In genomic region chr4:86352121-86352520, GRCm38 (mm10) we compare ENCODE assay signal across 29 mouse cellular contexts.
DNase-seq lines count a peak whose midpoint lies in the region; ATAC-seq and TF ChIP-seq lines count a peak whose summit lies in the region.
"Had no signal": no experiment of that assay in that cellular context is flagged by ENCODE, and none has a peak within 500 bp of the region (broad histone marks: within the 10 kb centered on the region; RNA-seq: fewer than 3 reads in every experiment).

No protein-coding gene starts in this region.

- no peaks in the 10 kb centered on the region for H3K9me3 ChIP-seq in heart, embryonic 16.5 days (replicated peaks; ENCODE audit: control insufficient read depth, low read length)
- H3K9me3 ChIP-seq in heart, embryonic 10.5 days: no peaks in the 10 kb centered on the region
- H3K9me3 ChIP-seq in kidney, embryonic 15.5 days (replicated peaks): no peaks in the 10 kb centered on the region
- no peaks in the 10 kb centered on the region for H3K9me3 ChIP-seq in lung, postnatal 0 days (ENCODE audit: low read length)
- H3K9me3 ChIP-seq: embryonic facial prominence, embryonic 12.5 days; hindbrain, embryonic 13.5 days; lung, embryonic 15.5 days had no signal

- no peak for TF ChIP-seq POLR2A in embryonic fibroblast, embryonic 13.5 days (IDR thresholded peaks at IDR 0.05; ENCODE audit: low read depth, low read length)

- no peak for TF ChIP-seq CTCF in lung, postnatal 0 days (IDR thresholded peaks at IDR 0.05)
- no peak for TF ChIP-seq CTCF in embryonic fibroblast, embryonic 13.5 days (IDR thresholded peaks at IDR 0.05; ENCODE audit: borderline replicate concordance, insufficient read depth, low read length)

- 0 out of 2 replicates have a peak overlapping the region, but pooled peaks have one; percentile 2 for H3K27ac ChIP-seq in heart, embryonic 16.5 days (ENCODE audit: low read length)
- H3K27ac ChIP-seq in heart, embryonic 10.5 days: no peak overlapping the region
- H3K27ac ChIP-seq in kidney, embryonic 15.5 days: peak overlapping the region; percentile 70
- H3K27ac ChIP-seq in lung, postnatal 0 days (ENCODE audit: low read length): no peak overlapping the region
- peak overlapping the region; percentile 68; the same call in 1 of the 2 replicates for H3K27ac ChIP-seq in embryonic fibroblast, embryonic 13.5 days (ENCODE audit: insufficient read depth, low read length)
- H3K27ac ChIP-seq: embryonic facial prominence, embryonic 12.5 days; hindbrain, embryonic 13.5 days; liver, embryonic 14.5 days; lung, embryonic 15.5 days had no signal

- no peak for DNase-seq in heart, embryonic 10.5 days (ENCODE audit: low spot score)
- DNase-seq in kidney, postnatal 4 days: no peak
- peak; percentile 19 for DNase-seq in lung, postnatal 0 days (ENCODE audit: low spot score)
- DNase-seq in lung, postnatal 10 days: no peak
- DNase-seq: adrenal gland, postnatal 14 days; cerebellum, adult 11 months; cerebellum, adult 9-10 months; cerebellum, postnatal 36 days; forebrain, postnatal 0 days; gastrocnemius, postnatal 14 days; heart, adult 11 months; heart, postnatal 4 days; layer of hippocampus, postnatal 36 days; left cerebral cortex, postnatal 4 days; liver; right cerebral cortex, postnatal 25 days; thymus, adult 2 months; thymus, postnatal 36 days had no signal

- ATAC-seq in heart, embryonic 16.5 days (replicated peaks; ENCODE audit: extremely low read depth, insufficient read depth, low FRiP score): no peak
- ATAC-seq in kidney, embryonic 15.5 days (replicated peaks; ENCODE audit: low FRiP score): no peak
- no peak for ATAC-seq in lung, postnatal 0 days
- no peak for ATAC-seq in inflammation-experienced regulatory T-cells, adult 6 months
- ATAC-seq: forebrain, postnatal 0 days; midbrain, embryonic 16.5 days had no signal

- 0 out of 2 replicates have a peak, but pooled peaks cover 2% of the 10 kb centered on the region for H3K4me1 ChIP-seq in heart, embryonic 16.5 days (ENCODE audit: control insufficient read depth, insufficient read depth, low read length)
- no peaks in the 10 kb centered on the region for H3K4me1 ChIP-seq in heart, embryonic 10.5 days
- H3K4me1 ChIP-seq in kidney, embryonic 15.5 days: peaks cover 5% of the 10 kb centered on the region; the same call in 1 of the 2 replicates
- no peaks in the 10 kb centered on the region for H3K4me1 ChIP-seq in lung, postnatal 0 days (ENCODE audit: insufficient read depth, low read depth, low read length)
- peaks cover 2% of the 10 kb centered on the region; the same call in 1 of the 2 replicates for H3K4me1 ChIP-seq in embryonic fibroblast, embryonic 13.5 days (ENCODE audit: control insufficient read depth, insufficient read depth, low read length)
- H3K4me1 ChIP-seq: embryonic facial prominence, embryonic 12.5 days; hindbrain, embryonic 13.5 days had no signal

- H3K9ac ChIP-seq in heart, embryonic 16.5 days (ENCODE audit: low read length): no peak overlapping the region
- H3K9ac ChIP-seq in kidney, embryonic 15.5 days: no peak overlapping the region
- H3K9ac ChIP-seq in lung, postnatal 0 days (replicated peaks; ENCODE audit: low read depth): no peak overlapping the region
- H3K9ac ChIP-seq: embryonic facial prominence, embryonic 12.5 days; forebrain, postnatal 0 days; hindbrain, embryonic 13.5 days; liver, embryonic 14.5 days; lung, embryonic 15.5 days had no signal

- no peak overlapping the region for H3K4me3 ChIP-seq in heart, embryonic 16.5 days (ENCODE audit: low read length)
- no peak overlapping the region for H3K4me3 ChIP-seq in heart, embryonic 10.5 days
- H3K4me3 ChIP-seq in kidney, embryonic 15.5 days (replicated peaks): no peak overlapping the region
- no peak overlapping the region for H3K4me3 ChIP-seq in lung, postnatal 0 days (ENCODE audit: low read depth, low read length)
- no peak overlapping the region; the same call in 1 of the 2 replicates for H3K4me3 ChIP-seq in embryonic fibroblast, embryonic 13.5 days (ENCODE audit: insufficient read depth, low read length)
- H3K4me3 ChIP-seq: embryonic facial prominence, embryonic 12.5 days; erythroblast, embryonic 14.5 days; hindbrain, embryonic 13.5 days; lung, embryonic 15.5 days had no signal

- no peak for TF ChIP-seq EP300 in lung, postnatal 0 days (IDR thresholded peaks at IDR 0.05)

- 58% methylated on average over 4 of the region's 4 CpGs for WGBS in heart, embryonic 16.5 days
- WGBS in heart, embryonic 10.5 days: 83% methylated on average over 4 of the region's 4 CpGs
- 45% methylated on average over 4 of the region's 4 CpGs for WGBS in kidney, embryonic 15.5 days
- 30% methylated on average over 4 of the region's 4 CpGs for WGBS in lung, postnatal 0 days

- 0 out of 2 replicates have a peak overlapping the region, but pooled peaks have one; percentile 19 for H3K4me2 ChIP-seq in heart, embryonic 16.5 days (ENCODE audit: low read depth, low read length)
- H3K4me2 ChIP-seq in kidney, embryonic 15.5 days: no peak overlapping the region
- peak overlapping the region; percentile 9; the same call in 1 of the 2 replicates for H3K4me2 ChIP-seq in lung, postnatal 0 days (replicated peaks; ENCODE audit: low read depth, low read length)
- H3K4me2 ChIP-seq: embryonic facial prominence, embryonic 12.5 days; heart, embryonic 11.5 days; hindbrain, embryonic 13.5 days; lung, embryonic 15.5 days had no signal

- H3K36me3 ChIP-seq in heart, embryonic 16.5 days (ENCODE audit: control insufficient read depth, insufficient read depth): no peaks in the 10 kb centered on the region
- no peaks in the 10 kb centered on the region for H3K36me3 ChIP-seq in heart, embryonic 10.5 days
- H3K36me3 ChIP-seq in kidney, embryonic 15.5 days: no peaks in the 10 kb centered on the region
- H3K36me3 ChIP-seq in lung, postnatal 0 days (ENCODE audit: insufficient read depth, low read length): no peaks in the 10 kb centered on the region
- H3K36me3 ChIP-seq: embryonic facial prominence, embryonic 12.5 days; hindbrain, embryonic 13.5 days; lung, embryonic 15.5 days had no signal

- no peaks in the 10 kb centered on the region for H3K27me3 ChIP-seq in heart, embryonic 16.5 days (ENCODE audit: control insufficient read depth, insufficient read depth, low read length)
- H3K27me3 ChIP-seq in heart, embryonic 10.5 days (ENCODE audit: insufficient read depth, poor library complexity, severe bottlenecking): no peaks in the 10 kb centered on the region
- H3K27me3 ChIP-seq in kidney, embryonic 15.5 days: no peaks in the 10 kb centered on the region
- no peaks in the 10 kb centered on the region for H3K27me3 ChIP-seq in lung, postnatal 0 days (replicated peaks; ENCODE audit: insufficient read depth, low read length)
- H3K27me3 ChIP-seq: embryonic facial prominence, embryonic 12.5 days; hindbrain, embryonic 13.5 days; lung, embryonic 15.5 days had no signal

Comparison
In these comparisons a context has a peak if more than half of its experiments do, and no peak if none do; other contexts are left out.
1. H3K27ac ChIP-seq: peak in heart, embryonic 16.5 days (single experiment), kidney, embryonic 15.5 days (single experiment) and embryonic fibroblast, embryonic 13.5 days (single experiment); none in heart, embryonic 10.5 days (single experiment) and lung, postnatal 0 days (single experiment).